Mouse (Mus musculus) stomach, postnatal 0 days (tissue): ENCODE measurements around the gene Dnajc2. TPM values are rescaled to one million over a fixed set of nuclear protein-coding genes. Genes with fewer than 3 reads are reported as not detected.

ENCODE experiments used
- ATAC-seq: fragments of 200-750 bp; cut with Nextera tagmentation; 2 replicates; pipeline ENCODE4 v1.8.0; 2017; ENCODE audit not compliant: low FRiP score, low TSS enrichment
- DNase-seq: peaks from one replicate; pipeline ENCODE4 v3.0.0-alpha.2; 2016; ENCODE audit warnings: low spot score
- H3K27ac ChIP-seq: fragments of 300-500 bp; sonication (generic); replicated peaks from 2 replicates; pipeline ENCODE4 v1.5.1; 2014; ENCODE audit warnings: mild to moderate bottlenecking, control low read depth
- H3K27me3 ChIP-seq: fragments of 300-500 bp; sonication (generic); 2 replicates; pipeline ENCODE4 v1.6.1; 2014; ENCODE audit warnings: low read length; ENCODE audit not compliant: control insufficient read depth, insufficient read depth
- H3K36me3 ChIP-seq: fragments of 300-500 bp; sonication (generic); 2 replicates; pipeline ENCODE4 v1.6.1; 2014; ENCODE audit warnings: low read length, mixed read lengths; ENCODE audit not compliant: control insufficient read depth, insufficient read depth
- H3K4me1 ChIP-seq: fragments of 300-500 bp; sonication (generic); replicated peaks from 2 replicates; pipeline ENCODE4 v1.6.1; 2014; ENCODE audit warnings: antibody characterized with exemption; ENCODE audit not compliant: control insufficient read depth, insufficient read depth
- H3K4me2 ChIP-seq: fragments of 300-500 bp; sonication (generic); replicated peaks from 2 replicates; pipeline ENCODE4 v1.6.1; 2014; ENCODE audit warnings: low read depth, mild to moderate bottlenecking, control low read depth, moderate library complexity
- H3K4me3 ChIP-seq: fragments of 300-500 bp; sonication (generic); 2 replicates; pipeline ENCODE4 v1.5.1; 2014; ENCODE audit warnings: low read depth, low read length, control low read depth
- H3K9ac ChIP-seq: fragments of 300-500 bp; sonication (generic); 2 replicates; pipeline ENCODE4 v1.6.1; 2014; ENCODE audit warnings: mild to moderate bottlenecking, low read length, control low read depth, mixed read lengths
- H3K9me3 ChIP-seq: fragments of 300-500 bp; sonication (generic); 2 replicates; pipeline ENCODE4 v1.6.1; 2016; ENCODE audit warnings: low read length; ENCODE audit not compliant: control insufficient read depth
- CTCF ChIP-seq: IDR thresholded peaks from 2 replicates; pipeline ENCODE4 v1.5.1; 2016; ENCODE audit warnings: antibody characterized with exemption, low read depth, mild to moderate bottlenecking, moderate library complexity
- EP300 ChIP-seq: optimal IDR thresholded peaks from 2 replicates; pipeline ENCODE3; 2016; ENCODE audit warnings: antibody characterized with exemption
- WGBS: fragments of 180-500 bp; shearing (Covaris S2); extraction: QIAGEN DNeasy Blood & Tissue Kit; methylation state at CpG from one replicate; pipeline ENCODE4 v1.1.7; 2014; 5-methylcytosine and 5-hydroxymethylcytosine counted together
- polyA plus RNA-seq: library from polyadenylated mRNA; unstranded; fragments of >200 nt; fragmentation: Nextera tagmentation; extraction: Ambion mirVana; gene quantifications from 2 replicates; pipeline ENCODE4 v1.2.1, GENCODE M21; 2015

Dnajc2 gene
- polyA plus RNA-seq, 1 experiment from 2014 or later, result 43.6 TPM

GRCm38 (mm10) chr5:21732930-21733329 is 52.1 kb downstream of the Dnajc2 start:
- no peak overlapping the region for H3K9ac ChIP-seq
- DNase-seq, result peak; percentile 65
- no peak overlapping the region for H3K27ac ChIP-seq
- no peaks in the 10 kb centered on the region for H3K36me3 ChIP-seq
- WGBS, result 36% methylated on average over 8 of the region's 8 CpGs
- H3K4me3 ChIP-seq, result no peak overlapping the region
- H3K4me1 ChIP-seq, result peaks cover 2% of the 10 kb centered on the region; the same call in 1 of the 2 replicates
- H3K4me2 ChIP-seq, result no peak overlapping the region
- H3K9me3 ChIP-seq, result no peaks in the 10 kb centered on the region
- TF ChIP-seq EP300, result no peak
- TF ChIP-seq CTCF, result peak; percentile 81
- ATAC-seq, result 0 out of 2 replicates have a peak, but pooled peaks have one; percentile 50
- no peaks in the 10 kb centered on the region for H3K27me3 ChIP-seq

GRCm38 (mm10) chr5:21732177-21732911 is 52.7 kb downstream of the Dnajc2 start:
- ATAC-seq (no peak), DNase-seq (no peak)
- H3K27me3 ChIP-seq, result no peaks in the 10 kb centered on the region
- H3K4me2 ChIP-seq, result no peak overlapping the region
- H3K27ac ChIP-seq, result no peak overlapping the region
- WGBS, result 81% methylated on average over 3 of the region's 3 CpGs
- H3K4me1 ChIP-seq, result no peaks in the 10 kb centered on the region
- H3K4me3 ChIP-seq, result no peak overlapping the region
- TF ChIP-seq CTCF, result no peak
- no peak for TF ChIP-seq EP300
- H3K36me3 ChIP-seq, result no peaks in the 10 kb centered on the region
- no peak overlapping the region for H3K9ac ChIP-seq
- H3K9me3 ChIP-seq, result no peaks in the 10 kb centered on the region

GRCm38 (mm10) chr5:21729107-21729506 is 55.9 kb downstream of the Dnajc2 start:
- Histone ChIP-seq H3K4me3 (no peak overlapping the region), H3K9ac (no peak overlapping the region), H3K4me2 (no peak overlapping the region), H3K36me3 (no peaks in the 10 kb centered on the region), H3K27me3 (no peaks in the 10 kb centered on the region), H3K4me1 (no peaks in the 10 kb centered on the region), H3K27ac (no peak overlapping the region), H3K9me3 (no peaks in the 10 kb centered on the region)
- ATAC-seq (no peak), DNase-seq (no peak)
- TF ChIP-seq CTCF (no peak), EP300 (no peak)
- 80% methylated on average over 5 of the region's 5 CpGs for WGBS

GRCm38 (mm10) chr5:21724872-21725271 is 60.2 kb downstream of the Dnajc2 start:
- DNase-seq (no peak), ATAC-seq (no peak)
- Histone ChIP-seq H3K27me3 (no peaks in the 10 kb centered on the region), H3K9ac (no peak overlapping the region), H3K27ac (no peak overlapping the region; the same call in 1 of the 2 replicates), H3K4me3 (no peak overlapping the region), H3K4me1 (no peaks in the 10 kb centered on the region), H3K4me2 (no peak overlapping the region), H3K36me3 (no peaks in the 10 kb centered on the region), H3K9me3 (no peaks in the 10 kb centered on the region)
- 15% methylated on average over 7 of the region's 7 CpGs for WGBS
- TF ChIP-seq CTCF (no peak), EP300 (no peak)

- H3K27ac ChIP-seq, result no peak overlapping the region
These were observed 60.6 kb downstream of the Dnajc2 start for GRCm38 (mm10) chr5:21724427-21724826.

GRCm38 (mm10) chr5:21719209-21719608 is 65.8 kb downstream of the Dnajc2 start:
- Histone ChIP-seq H3K9ac (no peak overlapping the region), H3K9me3 (no peaks in the 10 kb centered on the region), H3K27ac (no peak overlapping the region), H3K36me3 (no peaks in the 10 kb centered on the region), H3K4me2 (no peak overlapping the region), H3K4me1 (no peaks in the 10 kb centered on the region), H3K4me3 (no peak overlapping the region), H3K27me3 (no peaks in the 10 kb centered on the region)
- no peak for TF ChIP-seq EP300
- TF ChIP-seq CTCF, result no peak
- no peak for DNase-seq
- no peak for ATAC-seq
- WGBS, result 91% methylated on average over 2 of the region's 2 CpGs

More at GRCm38 (mm10) chr5:21724427-21724826, 60.6 kb downstream of the Dnajc2 start:
- no peak for TF ChIP-seq CTCF
- TF ChIP-seq EP300, result no peak
- WGBS, result 54% methylated on average over 1 of the region's 1 CpGs
- ATAC-seq (no peak), DNase-seq (no peak)
- Histone ChIP-seq H3K9ac (no peak overlapping the region), H3K4me3 (no peak overlapping the region), H3K36me3 (no peaks in the 10 kb centered on the region), H3K4me2 (no peak overlapping the region), H3K27me3 (no peaks in the 10 kb centered on the region), H3K4me1 (no peaks in the 10 kb centered on the region), H3K9me3 (no peaks in the 10 kb centered on the region)
